Mouse (Mus musculus) spleen, adult 2 months (tissue): ENCODE measurements around the gene Arl4c. TPM values are rescaled to one million over a fixed set of nuclear protein-coding genes. Genes with fewer than 3 reads are reported as not detected.

ENCODE experiments used
- DNase-seq, 2 experiments: peaks; one replicate each; pipeline versions ENCODE4 v3.0.0 to v3.0.0-alpha.2; 2012 to 2021; ENCODE audit warnings: low spot score in 2 of 2, low read depth in 1 of 2
- H3K27ac ChIP-seq: fragments of 200-500 bp; 2 replicates; pipeline ENCODE4 v1.5.1; 2012; ENCODE audit warnings: low read length, inconsistent platforms; ENCODE audit not compliant: insufficient read depth
- H3K27me3 ChIP-seq: fragments of 200-500 bp; 2 replicates; pipeline ENCODE4 v1.6.1; 2012; ENCODE audit warnings: mild to moderate bottlenecking, moderate library complexity, low read length, inconsistent platforms; ENCODE audit not compliant: control insufficient read depth, insufficient read depth
- H3K36me3 ChIP-seq: fragments of 200-500 bp; 2 replicates; pipeline ENCODE4 v1.6.1; 2012; ENCODE audit warnings: mild to moderate bottlenecking, low read length, inconsistent platforms; ENCODE audit not compliant: control insufficient read depth, insufficient read depth
- H3K4me1 ChIP-seq: fragments of 200-500 bp; 2 replicates; pipeline ENCODE4 v1.6.1; 2011; ENCODE audit warnings: inconsistent platforms; ENCODE audit not compliant: control insufficient read depth, insufficient read depth, insufficient read length
- H3K4me3 ChIP-seq: fragments of 200-500 bp; 2 replicates; pipeline ENCODE4 v1.5.1; 2011; ENCODE audit warnings: mild to moderate bottlenecking, inconsistent platforms; ENCODE audit not compliant: insufficient read depth, insufficient read length; ENCODE audit errors: extremely low read depth
- CTCF ChIP-seq: fragments of 200-500 bp; IDR thresholded peaks from 2 replicates; pipeline ENCODE4 v1.5.1; 2011; ENCODE audit warnings: mild to moderate bottlenecking, inconsistent platforms; ENCODE audit not compliant: insufficient read depth, insufficient read length, insufficient replicate concordance; ENCODE audit errors: extremely low read depth
- POLR2A ChIP-seq: fragments of 200-500 bp; IDR thresholded peaks from 2 replicates; pipeline ENCODE4 v1.6.1; 2011; ENCODE audit warnings: low read depth, low read length, inconsistent platforms
- WGBS: fragments of 180-500 bp; shearing (Covaris S2); methylation state at CpG from one replicate; pipeline ENCODE4 v1.1.7; 2018; 5-methylcytosine and 5-hydroxymethylcytosine counted together
- polyA plus RNA-seq: library from polyadenylated mRNA; depleted of rRNA; stranded (reverse); fragments of >200 nt; gene quantifications from 2 replicates; pipeline ENCODE4 v1.2.3, GENCODE M21; 2012

Gene Arl4c
- polyA plus RNA-seq, 1 experiment = 31.0 TPM

DNA sequence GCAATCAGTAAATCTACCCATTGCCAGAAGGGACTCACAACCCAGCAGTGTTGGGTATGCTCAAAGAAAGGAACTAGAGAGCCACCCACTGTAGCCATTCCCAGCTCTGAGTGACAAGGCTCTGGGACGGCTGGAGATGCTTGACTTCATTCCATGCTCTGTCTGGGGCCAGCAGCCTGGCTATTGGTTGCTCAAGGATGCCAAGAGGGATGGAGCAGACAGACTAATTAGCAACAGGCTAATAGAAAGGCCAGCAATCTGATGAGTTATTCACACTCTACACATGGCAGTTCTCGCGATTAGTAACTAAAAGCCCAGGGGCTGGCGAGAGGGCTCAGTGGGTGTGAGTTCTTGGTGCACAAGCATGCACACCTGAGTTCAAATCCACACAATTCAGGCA lies 5.6 kb downstream of the Arl4c start:
- TF ChIP-seq CTCF = no peak
- no peak for TF ChIP-seq POLR2A
- Histone ChIP-seq H3K36me3 (no peaks in the 10 kb centered on the region), H3K4me1 (no peaks in the 10 kb centered on the region; the same call in 1 of the 2 replicates), H3K27ac (no peak overlapping the region), H3K4me3 (no peak overlapping the region), H3K27me3 (no peaks in the 10 kb centered on the region)
- WGBS = 94% methylated on average over 4 of the region's 4 CpGs
- DNase-seq = no peak

DNA sequence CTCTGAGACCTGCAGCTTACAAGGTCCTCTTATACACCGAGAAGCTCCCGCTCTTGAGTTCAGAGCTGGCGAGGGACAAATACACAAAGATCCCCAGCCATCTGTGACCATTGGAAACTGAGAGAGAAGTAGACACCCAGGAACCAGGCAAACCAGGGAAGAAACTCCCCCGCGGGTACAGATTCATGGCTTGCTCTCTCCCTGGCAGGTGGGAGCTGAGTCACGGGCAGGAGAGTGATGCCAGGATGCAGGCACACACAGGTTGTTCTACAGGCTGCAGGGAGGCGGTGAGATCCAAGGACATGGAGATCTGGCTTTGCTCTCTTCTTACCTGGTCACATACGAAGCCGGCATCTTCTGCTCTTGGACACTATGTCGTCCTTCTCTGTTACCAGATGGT lies 7.7 kb downstream of the Arl4c start:
- peak overlapping the region; percentile 54 for H3K27ac ChIP-seq
- no peaks in the 10 kb centered on the region; the same call in 1 of the 2 replicates for H3K4me1 ChIP-seq
- no peak for TF ChIP-seq POLR2A
- no peak for TF ChIP-seq CTCF
- DNase-seq = no peak
- H3K4me3 ChIP-seq = no peak overlapping the region
- H3K27me3 ChIP-seq = no peaks in the 10 kb centered on the region
- H3K36me3 ChIP-seq = no peaks in the 10 kb centered on the region
- 57% methylated on average over 10 of the region's 10 CpGs for WGBS

DNA sequence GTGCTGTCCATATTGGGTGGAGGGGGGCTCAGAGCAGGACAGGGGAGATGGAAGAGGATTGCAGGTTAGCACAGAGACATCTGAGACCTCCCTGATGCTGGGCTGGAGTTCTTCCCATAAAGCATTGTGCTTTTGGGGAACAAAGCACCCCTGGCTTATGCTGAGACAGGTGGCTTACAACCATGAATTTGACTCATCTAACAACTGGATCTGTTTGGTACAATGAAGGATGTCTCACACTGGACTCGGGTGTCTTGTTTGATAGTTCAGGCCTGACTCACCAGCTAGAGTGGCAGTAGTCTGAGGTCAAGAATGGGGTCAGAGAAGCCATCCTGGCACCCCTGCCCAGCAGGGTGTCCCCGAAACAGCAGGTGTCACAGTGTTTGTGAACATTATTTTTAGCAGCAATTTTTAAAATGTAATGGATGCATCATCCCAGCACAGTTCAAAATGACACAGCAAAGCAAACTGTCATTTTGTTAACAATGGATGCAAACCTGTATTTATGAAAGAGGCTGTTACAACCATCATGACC lies 9.7 kb downstream of the Arl4c start:
- DNase-seq = no peak
- Histone ChIP-seq H3K4me1 (no peaks in the 10 kb centered on the region; the same call in 1 of the 2 replicates), H3K27me3 (no peaks in the 10 kb centered on the region), H3K27ac (no peak overlapping the region), H3K36me3 (no peaks in the 10 kb centered on the region), H3K4me3 (no peak overlapping the region)
- TF ChIP-seq POLR2A = no peak
- TF ChIP-seq CTCF = no peak
- 67% methylated on average over 2 of the region's 2 CpGs for WGBS

DNA sequence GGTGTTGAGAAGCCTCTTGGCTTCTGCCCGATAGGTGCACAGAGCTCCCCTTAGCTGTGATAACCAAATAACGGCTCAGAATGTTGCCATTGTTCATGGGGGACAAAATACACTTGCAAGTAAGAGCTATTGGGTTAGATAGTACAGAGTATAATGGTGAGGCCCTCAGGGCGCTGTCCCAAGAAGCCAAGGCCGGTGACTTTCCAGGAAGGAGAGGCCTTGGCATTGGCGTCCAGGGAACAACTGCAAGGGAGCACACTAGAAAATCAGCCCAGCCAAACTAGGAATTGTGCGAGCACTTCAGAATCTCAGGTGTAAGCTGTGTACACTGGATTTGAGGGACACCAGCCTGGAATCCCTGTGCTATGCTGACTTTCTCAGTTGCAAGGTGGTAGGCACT lies 11.4 kb downstream of the Arl4c start:
- no peaks in the 10 kb centered on the region for H3K27me3 ChIP-seq
- H3K36me3 ChIP-seq = no peaks in the 10 kb centered on the region
- no peak overlapping the region for H3K4me3 ChIP-seq
- no peak for DNase-seq
- TF ChIP-seq POLR2A (no peak), CTCF (no peak)
- no peaks in the 10 kb centered on the region; the same call in 1 of the 2 replicates for H3K4me1 ChIP-seq
- H3K27ac ChIP-seq = no peak overlapping the region
- WGBS = 89% methylated on average over 6 of the region's 6 CpGs

DNA sequence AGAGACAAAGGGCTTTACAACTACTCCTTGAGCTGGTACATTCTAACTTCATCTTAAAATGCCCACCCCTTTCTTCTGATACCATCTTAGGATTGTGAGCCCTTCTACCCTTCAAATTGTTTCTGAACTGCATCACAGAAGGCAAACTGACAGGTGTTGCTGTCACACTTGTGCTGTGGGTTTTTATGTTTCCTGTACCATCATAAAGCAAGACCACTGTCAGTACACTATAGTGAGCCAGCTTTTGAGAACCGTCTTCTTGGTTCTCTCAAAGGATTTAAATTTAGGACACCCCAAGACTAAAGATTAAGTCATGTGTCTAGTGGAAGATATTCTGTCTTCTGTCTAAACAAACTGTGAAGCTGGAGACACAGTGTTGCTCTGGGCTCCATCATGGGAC lies 17.3 kb downstream of the Arl4c start:
- Histone ChIP-seq H3K27ac (peak overlapping the region; percentile 44), H3K27me3 (no peaks in the 10 kb centered on the region), H3K4me1 (no peaks in the 10 kb centered on the region; the same call in 1 of the 2 replicates), H3K4me3 (no peak overlapping the region), H3K36me3 (no peaks in the 10 kb centered on the region)
- 40% methylated on average over 1 of the region's 1 CpGs for WGBS
- DNase-seq = no peak
- TF ChIP-seq POLR2A (no peak), CTCF (no peak)

DNA sequence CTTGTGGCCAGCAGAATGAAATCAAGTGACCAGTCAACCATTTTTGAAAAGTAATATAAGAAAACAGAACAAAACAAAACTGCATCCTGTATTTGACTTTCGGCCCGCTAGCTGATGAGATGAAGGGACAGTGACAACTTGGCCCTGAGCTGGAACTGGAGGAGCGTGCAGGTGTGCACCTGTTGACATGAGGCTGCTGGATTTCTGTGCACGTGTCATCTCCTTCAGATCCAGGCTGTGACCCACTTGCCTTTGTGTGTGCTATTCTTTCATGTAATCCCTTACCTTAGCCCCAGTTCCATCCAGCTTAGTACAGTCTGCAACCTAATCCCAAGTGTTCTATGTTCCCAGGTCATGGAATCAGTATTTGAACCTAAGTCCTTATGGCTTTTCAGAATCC lies 20.4 kb downstream of the Arl4c start:
- H3K4me3 ChIP-seq = no peak overlapping the region
- H3K36me3 ChIP-seq = no peaks in the 10 kb centered on the region
- TF ChIP-seq POLR2A = no peak
- no peak for TF ChIP-seq CTCF
- no peaks in the 10 kb centered on the region for H3K27me3 ChIP-seq
- WGBS = 81% methylated on average over 4 of the region's 4 CpGs
- no peaks in the 10 kb centered on the region; the same call in 1 of the 2 replicates for H3K4me1 ChIP-seq
- no peak overlapping the region for H3K27ac ChIP-seq
- no peak for DNase-seq

DNA sequence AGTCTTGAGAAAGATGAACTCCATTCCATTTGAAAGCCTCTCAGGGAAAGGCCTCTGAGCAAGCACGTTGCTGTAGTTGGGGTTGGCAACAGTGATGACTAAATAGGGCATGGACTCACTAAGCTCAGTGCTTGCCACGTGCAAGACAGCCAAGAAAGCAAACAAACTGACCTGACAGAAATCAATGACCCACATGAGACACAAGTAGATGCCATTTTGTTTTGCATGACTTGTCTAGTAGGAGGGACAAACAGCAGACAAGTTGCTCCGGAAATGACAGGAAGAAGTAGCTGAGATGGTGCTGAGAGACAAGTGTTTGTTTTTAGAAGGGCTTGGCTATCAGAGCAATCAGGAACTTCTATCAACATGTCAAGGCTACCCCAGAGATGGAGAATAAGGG lies 21.2 kb downstream of the Arl4c start:
- no peaks in the 10 kb centered on the region; the same call in 1 of the 2 replicates for H3K4me1 ChIP-seq
- 72% methylated on average over 3 of the region's 3 CpGs for WGBS

More for the DNA sequence above, 21.2 kb downstream of the Arl4c start:
- TF ChIP-seq CTCF = no peak
- no peak for TF ChIP-seq POLR2A
- no peaks in the 10 kb centered on the region for H3K27me3 ChIP-seq
- no peak for DNase-seq
- H3K4me3 ChIP-seq = no peak overlapping the region
- H3K27ac ChIP-seq = no peak overlapping the region
- H3K36me3 ChIP-seq = no peaks in the 10 kb centered on the region
